Mouse (Mus musculus) splenic B cell, adult 2 months (primary cell): Measurements from ENCODE around the gene Ifnk.
A peak's percentile ranks its signal among the peaks of the same experiment; 100 is the strongest.

Source experiments
- DNase-seq: peaks from one replicate; pipeline ENCODE4 v3.0.0-alpha.2; 2011; ENCODE audit warnings: low read depth, low spot score
- H3K27me3 ChIP-seq: 2 replicates; pipeline ENCODE4 v1.6.1; 2012; ENCODE audit warnings: mild to moderate bottlenecking, low read length, moderate library complexity, mixed read lengths; ENCODE audit not compliant: control insufficient read depth, poor library complexity, insufficient read depth, severe bottlenecking
- H3K36me3 ChIP-seq: 2 replicates; pipeline ENCODE4 v1.6.1; 2012; ENCODE audit warnings: mild to moderate bottlenecking, low read length, moderate library complexity, mixed read lengths; ENCODE audit not compliant: control insufficient read depth, poor library complexity, insufficient read depth, severe bottlenecking

Ifnk gene

DNA sequence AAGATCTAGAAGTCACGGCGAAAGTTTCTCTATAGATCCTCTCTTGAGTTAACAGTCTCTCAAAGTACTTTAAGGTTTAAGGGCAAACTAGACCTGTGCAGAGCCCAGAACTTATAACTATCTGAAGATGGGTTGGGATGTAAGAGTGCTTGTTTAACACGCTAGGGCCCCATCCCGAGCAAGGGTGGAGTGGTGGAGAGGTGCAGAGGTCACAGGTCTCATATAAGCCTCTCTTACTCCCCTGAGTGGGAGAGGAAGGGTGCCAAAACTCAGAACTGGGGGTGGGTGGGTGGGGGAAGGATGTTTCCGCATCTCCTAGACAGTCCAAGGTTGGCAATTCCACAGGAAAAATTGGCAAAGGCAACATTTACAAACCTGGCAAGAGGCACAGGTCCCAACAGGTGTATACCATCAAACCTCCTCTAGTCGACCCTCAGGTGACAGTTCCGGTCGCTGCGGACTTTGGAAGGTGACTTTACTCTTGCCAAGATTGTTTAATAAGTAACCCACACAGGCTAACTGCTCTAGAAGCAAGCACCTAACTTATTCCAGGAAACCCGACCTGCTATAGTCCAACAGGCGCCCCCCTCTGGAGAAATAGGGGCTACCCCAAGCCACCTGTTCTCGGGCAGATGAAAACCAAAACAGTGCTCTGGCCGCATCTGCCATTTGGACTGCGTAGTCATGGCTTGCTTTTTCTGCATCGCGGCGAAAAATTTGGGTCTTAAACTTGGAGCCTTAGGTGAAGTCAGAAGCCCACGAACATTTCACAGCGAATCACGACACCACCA is 3.5 kb downstream of the Ifnk start:
- Histone ChIP-seq H3K27me3 (0 out of 2 replicates have a peak, but pooled peaks cover 1% of the 10 kb centered on the region), H3K36me3 (no peaks in the 10 kb centered on the region)
- DNase-seq: peak; percentile 71

- Histone ChIP-seq H3K27me3 (0 out of 2 replicates have a peak, but pooled peaks cover 1% of the 10 kb centered on the region), H3K36me3 (no peaks in the 10 kb centered on the region)
- peak; percentile 43 for DNase-seq
Measured at GRCm38 (mm10) chr4:35156149-35156611, 4.3 kb downstream of the Ifnk start.

DNA sequence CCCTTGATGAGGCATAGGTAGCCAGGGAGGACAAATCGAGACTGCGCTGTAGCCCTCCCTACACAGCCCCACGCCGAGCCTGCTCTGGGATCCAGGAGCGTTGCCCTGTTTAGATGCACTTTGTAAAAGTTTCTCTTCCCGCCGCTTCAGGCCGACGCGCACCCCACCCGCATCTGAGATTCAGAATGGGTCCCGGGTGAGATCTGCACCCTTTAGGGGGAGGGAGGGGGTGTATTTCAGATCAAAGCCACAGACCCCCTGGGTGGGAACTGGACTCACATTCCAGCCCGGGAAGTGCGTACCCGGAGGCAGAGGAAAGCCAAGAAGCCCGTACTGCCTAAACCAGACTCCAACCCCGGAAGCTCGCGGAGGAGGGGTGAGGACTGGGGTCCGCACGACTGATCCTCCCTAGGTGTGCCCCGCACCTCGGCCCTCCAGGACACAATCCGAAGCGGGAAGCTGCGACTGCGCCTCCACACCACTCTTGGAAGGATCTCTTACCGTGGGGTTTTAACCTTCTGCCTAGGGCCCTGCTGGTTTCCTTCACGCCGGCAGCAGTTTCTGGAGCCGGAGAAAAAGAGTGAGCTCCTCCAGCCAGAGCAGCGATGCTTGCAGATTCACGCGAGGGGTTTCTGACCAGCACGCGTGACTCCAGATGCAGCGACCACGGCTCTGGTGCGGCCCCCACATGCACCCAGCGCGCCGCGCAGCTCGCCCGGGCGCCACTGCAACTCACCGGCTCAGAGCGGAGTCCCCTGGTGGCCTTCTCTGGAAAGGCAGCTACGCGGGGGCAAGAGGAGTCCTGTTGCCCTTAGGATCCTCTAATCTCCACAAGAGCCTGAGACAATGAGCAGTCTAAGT is 5.1 kb downstream of the Ifnk start, which contains the start of gene Mob3b:
Mob3b (minus strand) TSS at position 734 of the 861 bp plus-strand sequence.
- DNase-seq: peak; percentile 90
- H3K36me3 ChIP-seq: no peaks in the 10 kb centered on the region
- 0 out of 2 replicates have a peak, but pooled peaks cover 1% of the 10 kb centered on the region for H3K27me3 ChIP-seq

- peak; percentile 7 for DNase-seq
- H3K27me3 ChIP-seq: 0 out of 2 replicates have a peak, but pooled peaks cover 1% of the 10 kb centered on the region
- no peaks in the 10 kb centered on the region for H3K36me3 ChIP-seq
Measured at GRCm38 (mm10) chr4:35157815-35158214, 6.0 kb downstream of the Ifnk start.

GRCm38 (mm10) chr4:35165275-35165674 is 13.4 kb downstream of the Ifnk start:
- Histone ChIP-seq H3K27me3 (no peaks in the 10 kb centered on the region), H3K36me3 (no peaks in the 10 kb centered on the region)
- DNase-seq: no peak

DNA sequence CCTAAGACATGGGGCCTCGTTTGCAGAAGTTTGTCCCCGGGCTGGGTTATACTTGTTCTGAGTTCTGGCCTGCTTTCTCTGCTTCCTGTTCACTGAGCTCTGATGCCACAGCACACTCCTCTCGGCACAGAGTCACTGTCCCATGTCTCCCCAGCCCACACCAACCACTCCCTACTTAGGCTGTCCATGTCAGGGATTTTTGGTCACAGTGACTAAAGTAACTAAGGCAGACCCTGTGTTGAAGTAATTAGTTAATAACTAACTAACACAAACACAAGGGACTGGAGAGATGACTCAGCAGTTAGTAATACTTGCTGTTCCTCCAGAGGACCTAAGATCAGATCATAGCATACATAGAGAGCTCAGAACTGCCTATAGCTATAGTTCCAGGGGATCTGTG is 14.1 kb downstream of the Ifnk start:
- DNase-seq: no peak
- no peaks in the 10 kb centered on the region for H3K27me3 ChIP-seq
- no peaks in the 10 kb centered on the region for H3K36me3 ChIP-seq

DNA sequence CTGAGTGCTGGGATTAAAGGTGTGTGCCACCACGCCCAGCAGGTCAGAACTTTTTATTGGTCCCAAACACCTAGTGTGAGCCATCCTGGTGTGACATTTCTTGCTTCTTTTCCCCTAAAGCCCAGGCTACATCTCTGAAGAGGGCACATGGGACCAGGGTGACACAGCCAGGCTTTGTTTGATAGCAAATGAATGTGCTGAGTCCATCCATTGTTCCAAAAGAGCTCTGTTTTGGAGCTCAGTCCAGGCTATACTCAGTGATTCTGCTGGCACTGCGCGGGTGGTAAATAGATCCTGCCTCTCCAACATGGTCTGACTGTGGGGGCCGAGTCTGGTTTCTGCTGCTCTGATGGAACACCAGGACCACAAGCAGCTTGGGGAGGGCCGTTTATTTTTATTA is 16.0 kb downstream of the Ifnk start:
- Histone ChIP-seq H3K27me3 (no peaks in the 10 kb centered on the region), H3K36me3 (no peaks in the 10 kb centered on the region)
- DNase-seq: no peak

DNA sequence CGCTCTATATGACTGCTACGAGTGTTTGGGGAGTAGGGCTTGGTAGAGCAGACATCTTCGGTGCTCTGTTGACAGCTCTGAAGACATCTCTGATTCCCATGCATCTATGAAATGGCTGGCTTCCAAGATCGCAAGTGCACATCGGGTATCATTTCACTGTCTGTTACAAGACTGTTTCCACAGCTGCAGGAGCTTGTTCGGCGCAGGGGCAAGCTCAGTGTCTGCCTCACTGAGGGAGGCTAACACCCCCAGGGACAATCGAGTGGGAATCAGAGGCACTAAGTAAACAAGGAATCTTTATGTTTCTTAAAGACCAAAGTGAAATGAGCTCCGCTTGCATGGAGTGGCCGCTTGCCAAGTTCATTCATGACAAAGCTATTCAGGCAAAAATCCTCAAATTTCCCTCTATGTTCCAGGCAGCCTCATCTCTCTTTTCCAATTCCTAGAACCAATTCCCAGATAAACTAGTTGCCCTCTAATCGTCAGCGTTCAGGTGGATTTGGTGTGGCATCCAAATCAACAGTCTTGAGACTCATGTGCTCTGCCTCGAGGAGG is 17.8 kb downstream of the Ifnk start:
- DNase-seq: no peak
- no peaks in the 10 kb centered on the region for H3K27me3 ChIP-seq
- no peaks in the 10 kb centered on the region for H3K36me3 ChIP-seq

GRCm38 (mm10) chr4:35172471-35172870 is 20.6 kb downstream of the Ifnk start:
- no peak for DNase-seq
- no peaks in the 10 kb centered on the region for H3K36me3 ChIP-seq

DNA sequence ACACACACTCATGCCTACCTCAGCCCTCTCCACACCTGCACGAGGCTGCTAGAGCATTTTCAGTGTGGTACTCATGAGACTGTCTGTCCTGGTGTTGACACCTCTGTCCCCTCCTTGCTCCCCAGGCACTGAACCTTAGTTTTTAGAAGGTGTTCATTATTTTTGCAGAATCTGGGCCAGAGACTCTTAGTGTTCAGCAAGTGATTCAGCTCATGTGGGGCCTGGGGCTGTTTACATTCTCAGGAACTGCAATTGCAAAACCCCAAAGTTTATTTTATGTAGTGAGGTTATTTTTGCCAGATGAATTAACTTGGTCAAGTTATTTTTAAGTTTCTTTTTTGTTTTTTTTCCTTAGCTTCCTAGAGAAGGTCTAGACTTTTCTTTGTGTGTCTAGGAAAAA is 21.7 kb downstream of the Ifnk start:
- no peak for DNase-seq
- H3K27me3 ChIP-seq: no peaks in the 10 kb centered on the region
- no peaks in the 10 kb centered on the region for H3K36me3 ChIP-seq

More at GRCm38 (mm10) chr4:35172471-35172870, 20.6 kb downstream of the Ifnk start:
- no peaks in the 10 kb centered on the region for H3K27me3 ChIP-seq

GRCm38 (mm10) chr4:35175566-35175965 is 23.7 kb downstream of the Ifnk start:
- no peak for DNase-seq
- no peaks in the 10 kb centered on the region for H3K36me3 ChIP-seq

GRCm38 (mm10) chr4:35177926-35178645 is 26.2 kb downstream of the Ifnk start:
- Histone ChIP-seq H3K36me3 (no peaks in the 10 kb centered on the region), H3K27me3 (no peaks in the 10 kb centered on the region)
- no peak for DNase-seq

More at GRCm38 (mm10) chr4:35175566-35175965, 23.7 kb downstream of the Ifnk start:
- no peaks in the 10 kb centered on the region for H3K27me3 ChIP-seq

GRCm38 (mm10) chr4:35187617-35188326 is 35.9 kb downstream of the Ifnk start:
- Histone ChIP-seq H3K36me3 (no peaks in the 10 kb centered on the region), H3K27me3 (no peaks in the 10 kb centered on the region)
- DNase-seq: no peak
